Mouse (Mus musculus) hindbrain, embryonic 11.5 days (tissue): ENCODE measurements at regions not wholly inside any gene's neighbourhood (a gene's known extent, or its start where the extent isn't known, plus 50 kb on each side); places are given as distances from the start of the nearest gene placed in this dataset.

Experiments used
- ATAC-seq: fragments of 200-750 bp; cut with Nextera tagmentation; 2 replicates; pipeline ENCODE4 v1.8.0; 2017; ENCODE audit warnings: mild to moderate bottlenecking, moderate TSS enrichment, moderate library complexity; ENCODE audit not compliant: low FRiP score
- DNase-seq: peaks from one replicate; pipeline ENCODE4 v3.0.0-alpha.2; 2015; ENCODE audit warnings: low spot score
- H3K27ac ChIP-seq: fragments of 300-500 bp; sonication (generic); 2 replicates; pipeline ENCODE4 v1.5.1; 2014; ENCODE audit warnings: mild to moderate bottlenecking, low read depth, low read length
- H3K27me3 ChIP-seq: fragments of 300-500 bp; sonication (generic); 2 replicates; pipeline ENCODE4 v1.6.1; 2014; ENCODE audit warnings: mild to moderate bottlenecking, low read length, moderate library complexity, mixed read lengths; ENCODE audit not compliant: control insufficient read depth, insufficient read depth
- H3K36me3 ChIP-seq: fragments of 300-500 bp; sonication (generic); 2 replicates; pipeline ENCODE4 v1.6.1; 2014; ENCODE audit warnings: mild to moderate bottlenecking, low read length, moderate library complexity, mixed read lengths; ENCODE audit not compliant: control insufficient read depth, insufficient read depth
- H3K4me1 ChIP-seq: fragments of 300-500 bp; sonication (generic); replicated peaks from 2 replicates; pipeline ENCODE4 v1.6.1; 2014; ENCODE audit warnings: low read length, mixed read lengths; ENCODE audit not compliant: control insufficient read depth, insufficient read depth
- H3K4me2 ChIP-seq: fragments of 300-500 bp; sonication (generic); replicated peaks from 2 replicates; pipeline ENCODE4 v1.6.1; 2014; ENCODE audit warnings: mild to moderate bottlenecking, low read depth, low read length
- H3K4me3 ChIP-seq: fragments of 300-500 bp; sonication (generic); 2 replicates; pipeline ENCODE4 v1.5.1; 2014; ENCODE audit warnings: low read depth, low read length
- H3K9ac ChIP-seq: fragments of 300-500 bp; sonication (generic); 2 replicates; pipeline ENCODE4 v1.6.1; 2014; ENCODE audit warnings: low read depth, low read length
- H3K9me3 ChIP-seq: fragments of 300-500 bp; sonication (generic); 2 replicates; pipeline ENCODE4 v1.6.1; 2016; ENCODE audit warnings: low read length; ENCODE audit not compliant: control insufficient read depth
- WGBS: fragments of 180-500 bp; shearing (Covaris S2); extraction: QIAGEN DNeasy Blood & Tissue Kit; methylation state at CpG from one replicate; pipeline ENCODE4 v1.1.7; 2014; 5-methylcytosine and 5-hydroxymethylcytosine counted together

GRCm38 (mm10) chrX:12857881-12858755, 96.2 kb upstream of the Med14 start:
- ATAC-seq (peak; percentile 72), DNase-seq (peak; percentile 47)
- no peaks in the 10 kb centered on the region for H3K36me3 ChIP-seq
- no peaks in the 10 kb centered on the region for H3K9me3 ChIP-seq
- peak overlapping the region; percentile 33 for H3K4me2 ChIP-seq
- 17% methylated on average over 14 of the region's 17 CpGs for WGBS
- H3K9ac ChIP-seq: peak overlapping the region; percentile 8; the same call in 1 of the 2 replicates
- H3K4me3 ChIP-seq: peak overlapping the region; percentile 16; the same call in 1 of the 2 replicates
- no peaks in the 10 kb centered on the region for H3K4me1 ChIP-seq
- peak overlapping the region; percentile 63 for H3K27ac ChIP-seq
- H3K27me3 ChIP-seq: no peaks in the 10 kb centered on the region; the same call in 1 of the 2 replicates

GRCm38 (mm10) chrX:12855425-12855824, 93.6 kb upstream of the Med14 start:
- Histone ChIP-seq H3K4me1 (no peaks in the 10 kb centered on the region), H3K9ac (no peak overlapping the region), H3K27me3 (no peaks in the 10 kb centered on the region; the same call in 1 of the 2 replicates), H3K9me3 (no peaks in the 10 kb centered on the region), H3K4me2 (no peak overlapping the region), H3K27ac (no peak overlapping the region), H3K36me3 (no peaks in the 10 kb centered on the region), H3K4me3 (no peak overlapping the region)
- ATAC-seq: no peak
- 77% methylated on average over 4 of the region's 4 CpGs for WGBS
- no peak for DNase-seq

GRCm38 (mm10) chrX:12851684-12852083, 89.8 kb upstream of the Med14 start:
- H3K9ac ChIP-seq: no peak overlapping the region
- no peak overlapping the region for H3K27ac ChIP-seq
- H3K4me1 ChIP-seq: no peaks in the 10 kb centered on the region
- no peak overlapping the region for H3K4me2 ChIP-seq
- ATAC-seq: no peak
- no peaks in the 10 kb centered on the region for H3K27me3 ChIP-seq
- no peaks in the 10 kb centered on the region for H3K36me3 ChIP-seq
- peak; percentile 22 for DNase-seq
- no peak overlapping the region for H3K4me3 ChIP-seq
- WGBS: 75% methylated on average over 4 of the region's 4 CpGs
- H3K9me3 ChIP-seq: no peaks in the 10 kb centered on the region

- WGBS: 71% methylated on average over 1 of the region's 1 CpGs
- Histone ChIP-seq H3K4me3 (no peak overlapping the region), H3K36me3 (no peaks in the 10 kb centered on the region), H3K4me1 (no peaks in the 10 kb centered on the region), H3K27me3 (no peaks in the 10 kb centered on the region), H3K4me2 (no peak overlapping the region), H3K27ac (no peak overlapping the region), H3K9me3 (no peaks in the 10 kb centered on the region), H3K9ac (no peak overlapping the region)
- ATAC-seq (no peak), DNase-seq (no peak)
Observed at GRCm38 (mm10) chrX:12844431-12844830, 82.6 kb upstream of the Med14 start.

GRCm38 (mm10) chrX:12841021-12841325, 79.1 kb upstream of the Med14 start:
- Histone ChIP-seq H3K4me3 (no peak overlapping the region), H3K4me2 (no peak overlapping the region), H3K36me3 (no peaks in the 10 kb centered on the region), H3K4me1 (no peaks in the 10 kb centered on the region), H3K9ac (no peak overlapping the region), H3K9me3 (no peaks in the 10 kb centered on the region), H3K27me3 (no peaks in the 10 kb centered on the region), H3K27ac (peak overlapping the region; percentile 82)
- DNase-seq (no peak), ATAC-seq (no peak)
- 67% methylated on average over 3 of the region's 3 CpGs for WGBS

DNA sequence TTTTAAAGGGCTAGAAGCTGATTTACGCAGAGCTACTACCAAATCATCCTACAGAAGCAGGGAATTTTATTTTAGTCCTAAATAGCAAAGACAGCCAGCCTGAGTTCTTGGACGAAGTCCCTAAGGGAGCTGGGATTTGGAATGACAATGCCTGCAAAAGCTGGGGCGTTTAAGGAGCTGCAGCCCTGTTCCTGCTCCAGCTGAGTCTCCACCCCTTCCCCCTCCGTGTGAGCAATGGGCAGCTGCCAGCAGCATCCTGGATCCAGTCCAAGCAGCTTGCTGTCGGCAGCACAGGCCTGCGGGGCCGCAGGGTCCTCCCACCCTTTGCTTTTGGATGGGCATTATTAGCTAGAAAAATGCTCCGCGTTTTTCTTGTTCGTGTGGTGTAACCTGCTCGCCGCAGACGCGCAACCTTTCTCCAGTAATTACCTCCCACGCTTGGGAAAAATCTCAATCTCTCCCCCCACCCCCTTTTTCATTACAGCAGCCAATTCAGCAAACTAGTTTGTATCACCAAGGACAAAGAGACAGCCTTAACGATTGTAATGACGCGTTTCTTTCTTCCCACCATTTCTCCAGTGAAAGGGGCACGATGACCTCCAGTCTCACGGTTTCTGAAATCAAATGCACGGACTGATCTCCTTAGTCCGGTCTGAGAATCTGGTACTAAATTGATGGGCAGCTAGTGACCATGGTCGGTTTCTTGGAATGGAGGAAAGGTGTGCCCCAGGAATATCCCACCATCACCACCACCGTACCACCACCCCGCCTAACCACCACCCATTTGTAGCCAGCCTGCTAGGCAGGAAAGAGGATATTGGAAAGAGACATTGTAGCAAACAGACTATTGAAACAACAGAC, 78.5 kb upstream of the Med14 start:
- 15% methylated on average over 25 of the region's 25 CpGs for WGBS
- Histone ChIP-seq H3K9me3 (no peaks in the 10 kb centered on the region), H3K27ac (peak overlapping the region; percentile 82), H3K4me2 (peak overlapping the region; percentile 20), H3K4me3 (0 out of 2 replicates have a peak overlapping the region, but pooled peaks have one; percentile 6), H3K36me3 (no peaks in the 10 kb centered on the region), H3K4me1 (no peaks in the 10 kb centered on the region), H3K27me3 (no peaks in the 10 kb centered on the region), H3K9ac (peak overlapping the region; percentile 32)
- DNase-seq (peak; percentile 74), ATAC-seq (peak; percentile 94)

GRCm38 (mm10) chrX:12839406-12840159, 77.7 kb upstream of the Med14 start:
- Histone ChIP-seq H3K36me3 (no peaks in the 10 kb centered on the region), H3K27me3 (no peaks in the 10 kb centered on the region), H3K4me3 (0 out of 2 replicates have a peak overlapping the region, but pooled peaks have one; percentile 6), H3K9ac (0 out of 2 replicates have a peak overlapping the region, but pooled peaks have one; percentile 23), H3K27ac (peak overlapping the region; percentile 82), H3K4me2 (peak overlapping the region; percentile 20), H3K4me1 (no peaks in the 10 kb centered on the region), H3K9me3 (no peaks in the 10 kb centered on the region)
- ATAC-seq (peak; percentile 80), DNase-seq (peak; percentile 67)
- WGBS: 15% methylated on average over 11 of the region's 11 CpGs

DNA sequence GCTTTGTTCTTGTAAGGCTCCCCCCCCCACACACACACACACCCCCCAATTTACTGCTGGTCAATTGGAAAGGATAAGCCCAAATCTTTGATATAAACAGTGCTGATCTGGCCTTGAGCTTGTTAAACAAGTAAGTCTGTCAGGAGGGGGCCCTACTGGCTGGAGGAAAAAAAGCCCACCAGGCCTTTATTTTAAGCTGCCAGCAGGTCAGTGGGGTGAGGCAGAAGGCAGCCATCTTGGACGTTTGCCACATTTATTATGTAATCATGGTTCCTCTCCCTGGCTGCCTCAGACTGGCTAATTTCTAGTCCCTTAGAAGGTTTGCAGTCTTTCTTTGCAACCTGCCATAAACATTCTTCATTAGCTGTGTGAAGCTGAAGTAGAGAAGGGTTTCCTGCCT, 75.9 kb upstream of the Med14 start:
- ATAC-seq: no peak
- Histone ChIP-seq H3K27me3 (no peaks in the 10 kb centered on the region), H3K36me3 (no peaks in the 10 kb centered on the region), H3K9me3 (no peaks in the 10 kb centered on the region), H3K4me2 (no peak overlapping the region), H3K4me3 (no peak overlapping the region), H3K27ac (no peak overlapping the region), H3K9ac (no peak overlapping the region), H3K4me1 (no peaks in the 10 kb centered on the region)
- WGBS: 21% methylated on average over 1 of the region's 1 CpGs
- no peak for DNase-seq
